Comparison of ENCODE assay signal across 16 mouse cellular contexts in the genomic region with DNA sequence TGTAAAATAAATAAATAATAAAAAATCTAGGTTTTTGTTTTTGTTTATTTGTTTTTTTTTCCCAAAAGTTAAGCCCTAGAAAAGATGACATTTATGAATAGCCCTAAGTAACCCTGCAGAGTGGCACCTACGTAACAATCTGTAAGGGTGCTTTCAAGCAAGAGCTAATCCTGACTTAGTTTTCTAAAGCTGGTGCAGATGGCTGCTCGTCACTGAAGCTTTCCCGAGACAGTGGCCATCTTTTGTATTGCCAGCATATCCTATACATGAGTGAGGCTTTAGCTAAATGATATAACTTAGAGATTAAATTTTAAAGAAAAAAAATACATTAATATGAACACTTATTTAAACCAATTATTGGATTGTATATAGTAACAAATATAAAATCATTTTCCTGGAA.
"Had no signal": no experiment of that assay in that cellular context is flagged by ENCODE, and none has a peak within 500 bp of the region (broad histone marks: within the 10 kb centered on the region; RNA-seq: fewer than 3 reads in every experiment).

No protein-coding gene starts in this region.

- ATAC-seq: liver, postnatal 0 days; midbrain, embryonic 13.5 days; midbrain, embryonic 15.5 days had no signal

- H3K4me1 ChIP-seq: liver, embryonic 13.5 days; liver, embryonic 15.5 days; midbrain, embryonic 13.5 days; midbrain, embryonic 15.5 days; neural tube, embryonic 12.5 days had no signal

- DNase-seq: liver, embryonic 13.5 days; liver, postnatal 0 days; lung, embryonic 14.5 days; lung, postnatal 14 days; lung, postnatal 36 days; right cerebral cortex, postnatal 14 days; thymus, adult 18-20 months; thymus, postnatal 14 days; thymus, postnatal 36 days had no signal

- H3K9ac ChIP-seq: liver, embryonic 13.5 days; liver, embryonic 15.5 days; liver, postnatal 0 days; lung, embryonic 14.5 days; midbrain, embryonic 13.5 days; midbrain, embryonic 15.5 days; neural tube, embryonic 12.5 days had no signal

- H3K9me3 ChIP-seq: liver, embryonic 13.5 days; liver, embryonic 15.5 days; megakaryocyte, embryonic 14.5 days; midbrain, embryonic 13.5 days; midbrain, embryonic 15.5 days; neural tube, embryonic 12.5 days had no signal

- H3K27ac ChIP-seq: liver, embryonic 13.5 days; liver, embryonic 15.5 days; macrophage; midbrain, embryonic 13.5 days; midbrain, embryonic 15.5 days; neural tube, embryonic 12.5 days had no signal

- H3K4me2 ChIP-seq: liver, embryonic 13.5 days; liver, embryonic 15.5 days; lung, embryonic 14.5 days; midbrain, embryonic 11.5 days; midbrain, embryonic 13.5 days; midbrain, embryonic 15.5 days; neural tube, embryonic 12.5 days had no signal

- H3K4me3 ChIP-seq: liver, embryonic 13.5 days; liver, embryonic 15.5 days; megakaryocyte, embryonic 14.5 days; midbrain, embryonic 13.5 days; midbrain, embryonic 15.5 days; neural tube, embryonic 12.5 days had no signal

- H3K27me3 ChIP-seq: liver, embryonic 13.5 days; liver, embryonic 15.5 days; megakaryocyte, embryonic 14.5 days; midbrain, embryonic 13.5 days; midbrain, embryonic 15.5 days; neural tube, embryonic 12.5 days had no signal
